Mouse (Mus musculus) C2C12 (cell line): ENCODE data around the gene Slc1a3.

Source experiments
- CEBPB ChIP-seq: IDR thresholded peaks from one replicate; pipeline ENCODE4 v1.6.1; 2011; ENCODE audit warnings: low read depth, mild to moderate bottlenecking, control low read depth, moderate library complexity
- CTCF ChIP-seq: IDR thresholded peaks from one replicate; pipeline ENCODE4 v1.5.1; 2011; ENCODE audit not compliant: control insufficient read depth, insufficient read depth, insufficient read length
- FOSL1 ChIP-seq: IDR thresholded peaks from one replicate; pipeline ENCODE4 v1.8.0; 2011; ENCODE audit warnings: mild to moderate bottlenecking, low read length; ENCODE audit not compliant: poor library complexity, insufficient read depth, severe bottlenecking
- MAX ChIP-seq: IDR thresholded peaks from one replicate; pipeline ENCODE4 v1.6.1; 2011; ENCODE audit warnings: mild to moderate bottlenecking, control low read depth
- MYOD1 ChIP-seq: IDR thresholded peaks from one replicate; pipeline ENCODE4 v1.6.1; 2011; ENCODE audit warnings: low read depth; ENCODE audit not compliant: control insufficient read depth, insufficient read length
- MYOG ChIP-seq: IDR thresholded peaks from one replicate; pipeline ENCODE4 v1.6.1; 2011; ENCODE audit not compliant: control insufficient read depth, insufficient read length; ENCODE audit errors: extremely low read depth
- USF1 ChIP-seq: IDR thresholded peaks from one replicate; pipeline ENCODE4 v1.6.1; 2011; ENCODE audit warnings: low read depth, mild to moderate bottlenecking, control low read depth, moderate library complexity

DNA sequence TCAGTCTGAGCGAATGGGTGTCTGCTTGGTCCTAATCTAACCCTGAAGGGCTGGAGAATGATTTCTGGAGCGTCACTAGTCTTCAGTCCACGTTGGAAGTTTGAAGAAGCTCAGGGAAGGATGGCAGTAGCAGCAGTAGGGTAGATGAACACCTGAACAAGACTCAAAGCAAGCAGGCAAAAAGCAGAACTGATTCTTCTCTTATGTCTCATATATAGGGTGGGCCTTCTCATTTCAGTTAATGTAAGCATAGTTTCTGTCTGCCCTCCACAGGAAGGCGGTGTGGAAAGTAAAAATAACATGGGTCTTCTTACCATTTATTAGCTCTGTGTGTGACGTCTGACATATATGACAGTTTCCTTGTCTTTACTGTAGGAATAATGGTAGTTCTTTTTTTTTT is 122.5 kb downstream of the Slc1a3 start:
- no peak for TF ChIP-seq CTCF
- no peak for TF ChIP-seq USF1
- TF ChIP-seq MAX: no peak
- no peak for TF ChIP-seq MYOD1
- TF ChIP-seq MYOG: no peak
- no peak for TF ChIP-seq CEBPB
- TF ChIP-seq FOSL1: no peak
